Mouse (Mus musculus): Measurements from ENCODE around the gene Kdm2b.

- TF ChIP-seq CTCF (IDR thresholded peaks at IDR 0.05; ENCODE audit: borderline replicate concordance, control insufficient read depth, extremely low read depth, insufficient read depth, low read length, poor library complexity) (no peak), POLR2A (IDR thresholded peaks at IDR 0.05; ENCODE audit: control insufficient read depth, extremely low read depth, insufficient read depth, low read length, poor library complexity) (no peak)
Measured at GRCm38 (mm10) chr5:122874359-122874758, 115.3 kb downstream of the Kdm2b start.
